Mouse (Mus musculus) heart, adult 2 months (tissue): ENCODE results near the gene Ptpn13.

Experiments used
- CTCF ChIP-seq: fragments of 200-600 bp; IDR thresholded peaks from 2 replicates; pipeline ENCODE4 v1.8.1; 2022; ENCODE audit warnings: antibody characterized with exemption, mild to moderate bottlenecking, moderate library complexity
- POLR2A ChIP-seq: fragments of 200-500 bp; IDR thresholded peaks from 2 replicates; pipeline ENCODE4 v1.6.1; 2011; ENCODE audit warnings: mild to moderate bottlenecking, low read depth, low read length, control low read depth; ENCODE audit not compliant: insufficient read depth

GRCm38 (mm10) chr5:103610856-103611472, 186.0 kb downstream of the Ptpn13 start:
- TF ChIP-seq POLR2A (no peak), CTCF (no peak)
